Mouse (Mus musculus): ENCODE data around the gene H2-Oa.

The H2-Oa gene

DNA sequence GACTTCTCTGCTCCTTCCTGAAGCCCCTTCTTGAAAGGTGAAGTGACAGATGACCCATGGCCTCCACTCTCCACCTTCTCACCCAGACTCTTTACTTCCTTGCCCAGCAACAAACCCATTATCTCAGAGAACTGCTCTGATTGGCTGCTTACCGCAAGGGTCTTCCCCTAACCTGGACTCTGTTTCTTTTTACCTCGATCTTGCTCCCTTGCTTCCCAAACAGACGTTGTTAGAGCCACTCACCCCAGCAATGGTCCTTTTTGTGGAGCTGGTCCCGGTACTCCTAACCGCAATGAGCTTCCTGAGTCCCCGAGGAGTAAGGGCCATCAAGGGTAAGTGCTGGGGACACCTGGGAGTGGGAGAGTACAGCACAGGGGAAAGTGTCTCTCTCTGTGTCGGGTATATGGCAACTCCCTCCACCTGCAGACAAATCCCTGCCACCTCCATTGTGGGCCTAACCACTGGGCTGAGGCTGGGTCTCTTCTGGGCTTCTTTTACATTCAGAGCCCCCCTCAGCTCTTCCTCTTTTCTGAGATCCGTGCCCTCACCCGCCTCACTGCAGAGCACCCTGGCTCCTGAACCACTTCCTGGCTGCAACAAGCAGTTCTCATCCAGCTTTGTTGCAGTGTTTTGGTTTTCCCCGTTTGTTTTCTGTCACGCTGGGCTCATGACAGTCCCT lies at the start of gene H2-Oa:
Gene H2-Oa (plus strand): TSS at position 144 of the 679 bp plus-strand sequence.
- DNase-seq, result peak; percentile 70

DNA sequence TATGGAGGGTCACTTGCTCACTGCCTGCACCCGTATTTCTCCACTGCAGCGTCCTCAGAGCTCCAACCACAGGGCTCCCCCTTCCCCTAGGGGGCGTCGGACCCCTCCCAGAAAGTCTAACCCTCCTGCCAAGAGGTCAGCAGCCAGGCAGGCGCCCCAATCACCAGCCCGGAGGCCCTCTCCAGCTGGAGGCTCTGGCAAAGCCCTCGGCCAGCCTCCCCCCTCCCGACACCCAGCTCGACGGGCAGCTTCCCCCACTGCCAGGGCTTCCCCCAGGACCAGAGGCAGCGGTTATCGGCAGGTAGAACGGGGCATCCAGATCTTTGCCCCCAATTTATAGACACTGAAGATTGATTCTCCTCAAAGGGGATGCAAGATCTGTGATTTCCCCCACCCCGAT lies 46.2 kb upstream of the H2-Oa start:
- DNase-seq, result peak; percentile 29

DNA sequence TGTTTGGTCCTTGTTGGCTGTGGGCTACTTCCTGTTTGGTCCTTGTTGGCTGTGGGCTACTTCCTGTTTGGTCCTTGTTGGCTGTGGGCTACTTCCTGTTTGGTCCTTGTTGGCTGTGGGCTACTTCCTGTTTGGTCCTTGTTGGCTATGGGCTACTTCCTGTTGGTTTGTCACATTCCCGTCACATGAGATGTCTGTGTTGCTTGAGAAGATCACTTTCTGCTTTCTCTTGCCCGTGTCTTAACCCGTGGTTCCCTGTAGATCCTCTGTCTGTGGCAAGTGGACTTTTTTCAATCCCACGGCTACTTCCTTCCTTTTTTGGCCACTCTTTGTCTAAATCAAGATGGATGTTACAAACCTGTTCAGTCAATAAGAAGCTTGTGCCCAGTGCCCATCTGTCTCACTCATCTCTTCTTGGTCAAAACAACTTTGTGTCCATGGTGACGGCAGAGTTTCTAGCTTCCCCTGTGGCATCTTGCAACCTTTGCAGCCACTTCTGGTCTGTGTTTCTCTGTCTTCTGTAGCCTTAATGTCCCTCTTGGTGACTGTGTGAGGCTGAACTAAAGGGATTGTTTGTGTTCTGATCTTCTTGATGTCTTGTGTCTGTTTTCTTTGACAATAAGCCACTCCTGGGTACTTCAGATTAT lies 44.6 kb upstream of the H2-Oa start:
- DNase-seq, result no peak

DNA sequence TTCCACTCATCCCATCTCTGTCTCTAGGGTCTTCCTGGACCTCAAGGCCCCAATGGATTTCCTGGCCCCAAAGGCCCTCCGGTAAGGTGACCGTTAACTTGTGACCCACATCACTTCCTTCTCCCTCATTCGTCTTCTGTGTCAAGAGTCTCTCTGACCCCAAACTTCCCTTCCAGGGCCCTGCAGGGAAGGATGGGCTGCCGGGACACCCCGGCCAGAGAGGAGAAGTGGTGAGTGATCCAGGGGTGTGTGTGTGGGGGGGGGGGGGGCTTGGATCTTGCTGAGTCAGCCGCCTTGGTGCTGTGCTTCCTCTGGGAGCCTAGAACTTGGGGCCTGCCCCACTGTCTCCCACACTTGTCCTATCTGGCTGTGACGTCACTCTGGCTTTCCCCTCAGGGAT lies 34.9 kb upstream of the H2-Oa start:
- no peak for DNase-seq

DNA sequence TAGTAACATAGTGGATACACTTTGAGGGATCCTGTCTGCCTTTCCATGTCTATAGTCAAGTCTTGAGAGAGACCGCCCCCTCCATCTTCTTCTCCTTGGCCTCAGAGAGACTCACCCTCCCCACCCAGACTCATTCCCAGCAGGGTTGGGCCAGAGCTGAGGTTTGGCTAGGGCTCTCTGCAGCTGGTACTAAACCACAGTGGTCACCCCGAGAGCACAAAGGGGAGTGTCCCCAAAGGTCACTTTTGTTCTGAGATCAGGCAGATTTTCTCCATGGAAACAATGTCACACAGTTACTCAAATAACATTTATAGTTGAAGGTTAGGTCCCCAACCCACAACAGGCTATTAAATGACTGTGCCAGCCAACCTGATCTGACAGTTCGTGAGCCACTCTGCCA lies 23.3 kb upstream of the H2-Oa start:
- no peak for DNase-seq

DNA sequence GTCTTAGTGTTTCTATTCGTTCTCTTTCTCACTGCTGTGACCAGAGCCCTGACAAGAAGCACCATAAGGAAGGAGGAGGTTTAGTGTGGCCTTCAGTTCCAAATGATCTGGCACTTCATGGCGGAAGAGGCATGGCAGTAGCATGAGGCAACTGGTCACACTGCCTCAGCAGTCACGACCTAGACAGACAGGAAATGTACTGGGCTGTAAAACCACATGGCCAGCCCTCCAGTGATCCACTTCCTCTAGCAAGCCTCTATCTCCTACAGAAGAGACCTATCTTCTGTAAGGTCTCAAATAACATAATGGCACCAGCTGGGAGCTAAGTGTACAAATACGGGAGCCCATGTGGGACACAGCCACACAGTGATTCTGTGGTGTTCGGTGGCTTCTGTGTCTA lies 20.0 kb upstream of the H2-Oa start:
- DNase-seq, result no peak

DNA sequence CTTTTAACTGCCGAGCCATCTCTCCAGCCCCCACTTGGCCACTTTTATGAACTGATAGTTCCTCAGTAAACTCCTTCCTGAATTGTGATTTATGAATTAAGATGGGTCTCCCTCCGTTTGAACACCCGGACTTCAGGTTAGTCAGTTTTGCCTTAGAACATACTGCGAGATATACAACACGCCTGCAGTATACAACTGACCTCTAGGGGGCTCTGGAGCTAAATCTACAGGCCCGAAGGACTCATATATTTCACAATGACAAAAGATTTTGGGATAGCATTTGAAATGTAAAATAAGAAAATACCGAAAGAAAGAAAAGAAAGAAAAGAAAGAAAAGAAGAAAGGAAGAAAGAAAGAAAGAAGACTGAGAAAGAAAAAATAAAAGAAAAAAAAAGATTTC lies 16.9 kb upstream of the H2-Oa start:
- DNase-seq, result peak; percentile 90

DNA sequence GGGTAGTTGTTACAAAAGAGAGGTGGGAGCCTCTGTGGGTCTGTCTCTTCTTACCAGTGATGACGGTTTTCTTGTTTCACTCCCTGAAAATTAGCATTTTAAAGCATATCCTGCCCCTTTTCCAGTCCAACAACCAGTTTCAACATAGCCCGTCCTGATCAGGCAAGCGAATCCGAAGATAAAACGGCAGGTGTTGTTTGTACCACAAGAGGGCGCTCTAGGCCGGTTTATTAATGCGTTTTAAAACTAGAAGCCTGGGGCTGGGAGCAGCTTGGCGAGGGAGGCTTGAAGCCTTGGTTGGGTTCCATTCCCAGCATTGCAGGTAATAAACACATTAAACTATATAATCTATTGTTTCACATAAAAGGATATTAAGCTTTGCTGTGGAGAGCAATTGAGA lies 14.6 kb upstream of the H2-Oa start:
- peak; percentile 82 for DNase-seq

DNA sequence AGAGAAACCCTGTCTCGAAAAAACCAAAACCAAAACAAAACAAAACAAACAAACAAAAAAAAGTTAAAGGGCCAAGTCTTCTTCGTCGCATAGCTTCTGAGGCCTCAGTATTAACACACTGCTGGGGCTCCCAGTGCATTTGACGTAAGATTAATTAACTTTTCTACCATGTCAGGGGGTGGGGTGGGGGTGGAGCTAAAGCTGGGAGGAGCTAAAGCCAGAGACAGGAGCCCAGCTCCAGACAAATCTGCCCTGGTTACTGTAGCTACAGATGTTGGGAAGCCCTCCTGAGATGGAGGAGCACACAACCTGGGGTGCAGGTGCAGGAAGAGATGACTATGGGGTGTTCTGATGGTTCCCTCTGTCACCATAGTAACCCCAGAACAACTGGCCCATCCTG lies 14.0 kb upstream of the H2-Oa start:
- DNase-seq, result no peak

DNA sequence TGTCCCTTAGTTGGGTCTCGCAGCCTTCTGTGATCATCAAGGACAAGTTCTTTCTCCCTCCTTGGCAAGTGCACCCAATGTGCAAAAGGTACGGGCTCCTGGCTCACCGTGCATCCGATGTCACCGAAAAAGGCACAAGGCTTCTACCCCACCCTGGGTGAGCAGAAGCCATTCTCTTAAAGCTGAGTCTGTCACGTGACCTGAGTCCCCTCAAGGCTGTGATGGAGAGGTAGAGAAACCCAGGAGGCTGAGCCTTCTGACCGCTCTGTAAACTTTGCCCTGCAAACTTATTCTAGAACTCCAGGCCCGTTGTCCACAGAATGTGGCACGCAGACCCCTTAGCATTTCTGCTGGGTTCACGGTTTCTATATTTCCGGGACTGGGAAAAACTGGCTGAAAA lies 13.1 kb upstream of the H2-Oa start:
- no peak for DNase-seq

DNA sequence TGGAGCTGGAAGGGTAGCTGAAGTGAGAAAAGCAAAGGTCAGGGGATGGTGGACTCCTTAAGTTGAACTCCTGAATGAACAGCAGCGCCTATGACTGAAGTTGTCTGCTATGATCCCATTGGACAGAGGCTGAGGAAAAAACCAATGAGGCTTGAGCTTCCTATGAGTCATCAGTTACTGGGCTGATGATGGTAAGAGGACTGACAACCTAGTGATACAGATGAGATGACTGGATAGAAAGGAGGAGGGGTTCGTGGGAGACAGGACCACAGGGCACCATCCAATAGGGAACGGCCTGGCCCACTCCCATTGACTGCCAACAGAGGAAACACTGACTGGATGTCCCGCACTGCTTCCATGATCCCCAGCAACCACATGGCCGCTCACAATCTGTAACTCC lies 12.5 kb upstream of the H2-Oa start:
- DNase-seq, result no peak

DNA sequence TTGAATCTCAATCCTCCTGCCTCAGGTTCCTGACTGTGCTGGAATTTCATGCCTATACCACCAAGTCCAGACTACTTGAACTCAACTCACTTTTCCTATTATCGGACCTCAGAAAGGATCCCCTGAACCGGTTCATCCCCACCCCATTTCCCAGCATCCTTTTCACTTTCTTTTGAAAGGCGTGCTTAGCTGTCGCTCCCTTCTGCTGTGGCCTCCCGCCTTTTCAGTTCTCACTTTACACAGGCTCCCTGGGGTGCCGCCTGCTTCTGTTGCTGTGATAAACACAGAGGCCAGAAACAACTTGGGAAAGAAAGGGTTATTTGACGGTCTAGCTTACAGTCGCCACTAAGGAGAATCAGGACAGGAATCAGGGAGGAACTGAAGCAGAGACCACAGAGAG lies 9.0 kb upstream of the H2-Oa start:
- no peak for DNase-seq

DNA sequence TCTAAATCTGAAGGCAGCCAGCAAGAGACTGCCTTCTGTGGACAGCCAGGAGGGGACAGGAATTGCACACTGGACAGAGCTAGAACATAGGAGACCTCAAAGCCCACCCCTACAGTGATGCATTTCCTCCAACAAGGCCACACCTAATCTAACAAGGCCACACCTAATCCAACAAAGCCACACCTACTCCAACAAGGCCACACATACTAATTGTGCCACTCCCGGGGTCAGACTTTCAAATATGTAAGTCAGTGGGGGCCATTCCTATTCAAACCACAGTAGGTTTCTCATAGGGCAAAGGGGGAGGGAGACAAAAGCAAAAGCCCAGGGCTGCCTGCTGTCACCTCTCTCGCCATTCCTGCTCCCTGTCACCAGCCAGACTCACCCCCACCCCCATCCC lies 4.8 kb upstream of the H2-Oa start:
- no peak for DNase-seq

DNA sequence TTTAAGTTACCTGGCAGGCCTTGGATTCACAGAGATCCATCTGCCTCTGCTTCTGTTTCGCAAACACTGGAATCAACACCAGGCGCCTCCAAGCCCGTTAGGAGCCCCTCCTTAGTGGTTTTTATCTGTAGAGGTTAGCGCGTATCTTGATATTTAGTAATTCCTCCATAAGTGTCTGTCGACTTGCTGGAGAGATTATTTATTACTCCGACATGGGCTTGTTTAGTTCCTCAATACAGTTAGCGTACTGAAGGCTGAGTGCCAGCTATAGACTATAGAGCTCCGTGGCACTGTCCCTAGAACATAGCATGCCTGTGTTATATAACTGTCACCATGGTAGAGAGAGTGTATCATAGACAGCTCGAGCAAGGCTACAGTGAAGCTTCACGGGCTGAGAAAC lies 4.0 kb upstream of the H2-Oa start:
- DNase-seq, result no peak

DNA sequence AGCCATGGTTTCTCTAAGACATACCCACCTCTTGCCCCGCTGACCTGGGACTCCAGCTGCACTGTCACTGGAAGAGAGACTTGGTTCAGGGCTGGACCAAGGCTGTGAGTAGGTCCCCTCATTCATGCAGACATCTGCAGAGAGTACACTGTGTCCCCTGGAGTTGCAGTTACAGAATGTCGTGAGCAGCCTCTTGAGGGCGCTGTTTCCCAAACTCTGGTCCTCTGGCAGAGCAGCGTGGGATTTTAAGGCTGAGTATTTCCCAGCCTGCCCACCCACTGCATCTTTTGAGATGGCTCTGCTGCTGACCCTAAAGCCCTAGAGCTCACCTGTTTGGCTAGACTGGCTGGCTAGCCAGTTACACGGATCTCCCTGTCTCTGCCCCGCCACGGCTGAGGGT lies 1.2 kb upstream of the H2-Oa start:
- DNase-seq, result peak; percentile 82

DNA sequence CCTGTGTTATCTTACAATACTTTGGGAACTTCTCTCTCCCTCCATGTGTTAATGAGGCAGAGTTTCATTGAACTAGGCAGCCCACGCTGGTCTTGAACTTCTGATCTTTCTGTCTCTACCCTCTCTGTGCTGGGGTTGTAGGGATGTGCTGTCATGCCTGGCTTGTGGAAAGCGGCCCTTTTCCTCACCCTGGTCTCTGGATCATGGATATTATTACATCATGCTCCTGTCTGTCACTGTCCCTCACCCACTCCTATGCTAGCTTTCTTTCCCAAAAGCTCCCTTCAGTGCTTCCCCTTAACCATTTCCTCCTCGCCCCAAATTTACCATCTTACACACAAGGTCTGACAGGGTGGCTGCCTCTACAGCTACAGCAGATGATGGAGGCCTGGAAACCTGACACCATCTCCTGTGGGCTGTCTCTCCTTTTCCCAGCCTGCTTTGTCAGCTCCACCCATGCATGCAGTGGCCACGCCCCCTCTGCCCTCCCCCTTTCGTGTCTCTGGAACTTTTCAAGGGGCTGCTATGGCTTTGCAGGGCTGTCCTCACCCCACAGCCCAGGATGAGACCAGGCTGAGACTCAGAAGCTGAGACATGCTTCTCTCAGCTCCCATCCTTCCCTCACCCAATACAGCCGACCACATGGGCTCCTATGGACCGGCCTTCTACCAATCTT lies 1.2 kb downstream of the H2-Oa start:
- DNase-seq, result peak; percentile 82

DNA sequence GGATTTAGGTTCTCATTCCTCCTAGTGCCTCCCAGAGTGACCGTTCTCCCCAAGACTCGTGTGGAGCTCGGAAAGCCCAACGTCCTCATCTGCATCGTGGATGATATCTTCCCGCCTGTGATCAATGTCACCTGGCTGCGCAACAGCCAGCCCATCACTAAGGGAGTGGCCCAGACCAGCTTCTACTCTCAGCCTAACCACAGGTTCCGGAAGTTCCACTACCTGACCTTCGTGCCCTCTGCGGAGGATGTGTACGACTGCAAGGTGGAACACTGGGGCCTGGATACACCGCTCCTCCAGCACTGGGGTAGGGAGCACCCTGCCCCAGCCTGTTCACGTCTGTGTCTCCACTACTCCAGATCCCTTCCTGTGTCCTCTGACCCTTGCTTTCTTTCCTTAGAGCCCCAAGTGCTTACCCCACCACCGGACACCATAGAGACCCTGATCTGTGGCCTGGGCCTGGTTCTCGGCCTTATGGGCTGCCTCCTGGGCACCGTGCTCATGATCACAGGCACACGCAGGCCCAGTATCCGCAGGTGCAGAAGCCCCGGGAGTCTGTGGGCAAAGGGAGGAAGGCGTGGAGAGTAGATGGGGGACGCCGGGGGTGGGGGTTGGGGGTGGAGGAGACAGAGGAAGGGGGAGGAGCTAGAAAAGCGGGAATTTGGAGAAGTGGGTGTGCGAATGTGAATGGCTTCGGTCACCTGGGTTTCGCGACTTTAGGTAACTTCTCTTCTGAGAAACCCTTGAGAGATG lies 2.3 kb downstream of the H2-Oa start:
- DNase-seq, result peak; percentile 57

DNA sequence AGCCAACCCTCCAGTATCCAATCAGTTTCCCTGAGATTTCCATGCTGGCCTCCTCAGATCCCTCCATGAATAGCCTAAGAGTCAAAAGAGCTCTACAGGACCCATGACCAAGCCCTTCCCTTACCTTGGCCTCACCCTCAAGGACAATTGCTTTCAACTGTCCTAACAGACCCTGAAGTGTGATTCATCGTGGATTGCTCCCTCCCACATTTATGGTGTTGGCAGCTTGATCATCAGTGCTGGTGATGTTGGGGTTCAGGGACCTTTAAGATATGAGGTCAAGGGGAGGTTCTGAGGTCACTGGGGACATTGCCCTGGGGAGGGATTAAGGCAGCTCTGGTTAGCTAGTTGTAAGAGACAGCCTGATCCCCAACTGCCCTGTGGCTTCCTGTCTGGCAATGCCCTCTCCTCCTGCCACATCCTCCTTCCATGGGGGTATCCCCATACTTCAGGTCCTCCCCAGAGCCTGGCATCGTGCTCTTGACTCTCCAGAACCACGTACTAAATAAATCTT lies 4.4 kb downstream of the H2-Oa start:
- DNase-seq, result no peak

DNA sequence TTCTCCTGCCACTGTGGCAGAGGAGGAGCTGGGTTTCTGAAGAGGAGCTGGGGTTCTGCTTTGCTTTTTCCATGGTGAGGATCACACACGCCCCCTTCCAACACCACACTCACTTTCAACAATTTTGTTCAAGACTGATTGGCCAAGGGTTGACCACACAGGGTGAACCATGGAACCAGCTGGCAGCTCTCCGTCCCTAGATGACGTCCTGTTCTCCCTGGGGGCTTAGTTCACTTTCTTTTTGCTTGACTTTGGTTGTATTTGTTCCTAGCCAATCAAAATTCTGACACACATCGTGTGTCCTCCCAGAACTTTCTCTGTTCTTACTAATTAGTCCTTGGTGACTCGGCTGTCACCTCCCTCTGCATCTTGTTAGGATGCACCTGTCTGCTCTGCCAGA lies 5.1 kb downstream of the H2-Oa start:
- DNase-seq, result no peak

DNA sequence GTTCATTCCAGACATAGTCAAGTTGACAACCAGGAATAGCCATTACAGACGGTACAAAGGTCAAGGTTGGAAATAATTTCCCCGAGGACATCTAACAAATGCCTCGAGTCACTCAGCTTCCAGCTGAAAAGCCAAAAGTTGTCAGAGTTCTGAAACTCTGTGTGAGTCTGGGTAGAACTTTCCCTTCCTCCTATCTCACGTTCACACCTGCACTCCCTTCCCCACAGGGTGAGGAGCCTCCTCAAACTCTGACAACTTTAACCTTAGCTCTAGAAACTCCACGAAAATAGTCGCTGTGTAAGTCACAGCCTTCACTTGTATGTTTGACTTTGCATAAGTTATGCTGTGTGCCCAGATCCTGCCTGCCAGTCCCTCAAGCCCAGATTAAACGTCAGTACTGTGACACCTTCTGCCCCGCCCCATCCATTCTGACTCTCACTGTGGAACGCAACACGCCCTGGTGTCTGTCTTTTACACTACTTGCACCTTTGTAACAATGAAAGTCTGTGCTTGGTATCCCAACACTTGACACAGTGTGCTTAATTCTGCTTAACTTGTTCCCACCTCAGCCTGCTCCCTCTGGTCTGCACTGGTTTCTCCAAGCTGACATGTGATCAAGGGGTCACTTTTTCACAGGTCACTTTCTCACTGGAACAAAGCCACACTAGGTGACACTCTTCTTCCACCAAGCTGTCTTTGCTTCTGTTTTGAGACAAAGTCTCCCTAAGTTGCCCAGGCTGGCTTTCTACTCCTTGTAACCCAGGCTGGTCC lies 6.8 kb downstream of the H2-Oa start:
- no peak for DNase-seq

DNA sequence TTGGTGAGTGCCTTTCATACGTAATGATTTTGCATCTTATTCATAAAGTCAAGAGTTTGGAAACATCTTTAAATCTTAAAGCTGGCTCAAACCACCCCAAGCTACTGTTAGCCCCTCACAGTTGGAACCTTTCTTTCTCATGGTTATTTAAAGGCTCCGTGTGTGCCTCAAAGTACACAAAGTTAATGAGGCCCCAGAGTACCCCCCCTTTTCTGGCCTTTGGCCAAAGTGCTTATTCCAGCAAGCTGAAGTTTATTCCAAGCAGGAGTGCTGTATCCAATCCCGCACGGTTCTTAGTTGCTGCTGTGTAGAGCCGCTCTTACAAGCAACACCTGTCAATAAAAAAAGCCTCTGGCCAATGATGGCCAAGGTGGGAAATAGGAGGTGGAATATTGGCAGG lies 7.4 kb downstream of the H2-Oa start:
- no peak for DNase-seq

DNA sequence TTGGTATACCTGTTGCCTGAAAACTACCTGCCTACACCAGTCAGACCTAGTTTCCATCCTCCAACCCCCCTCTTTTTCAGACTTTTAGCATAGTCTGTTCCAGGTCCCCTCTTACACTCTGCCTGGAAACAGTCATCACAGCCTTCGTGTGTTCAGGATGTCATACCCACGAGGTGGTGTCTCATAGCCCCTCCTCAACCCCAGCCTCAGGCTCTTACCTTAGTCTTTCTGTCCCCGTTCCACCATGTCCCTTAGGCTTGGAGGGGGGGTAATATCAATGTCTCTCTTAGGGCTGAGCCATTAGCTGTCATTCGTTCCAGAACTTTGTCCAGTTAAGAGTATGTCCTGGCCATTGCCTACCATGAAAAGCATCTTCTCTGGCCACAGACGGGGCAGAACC lies 9.0 kb downstream of the H2-Oa start:
- DNase-seq, result no peak

DNA sequence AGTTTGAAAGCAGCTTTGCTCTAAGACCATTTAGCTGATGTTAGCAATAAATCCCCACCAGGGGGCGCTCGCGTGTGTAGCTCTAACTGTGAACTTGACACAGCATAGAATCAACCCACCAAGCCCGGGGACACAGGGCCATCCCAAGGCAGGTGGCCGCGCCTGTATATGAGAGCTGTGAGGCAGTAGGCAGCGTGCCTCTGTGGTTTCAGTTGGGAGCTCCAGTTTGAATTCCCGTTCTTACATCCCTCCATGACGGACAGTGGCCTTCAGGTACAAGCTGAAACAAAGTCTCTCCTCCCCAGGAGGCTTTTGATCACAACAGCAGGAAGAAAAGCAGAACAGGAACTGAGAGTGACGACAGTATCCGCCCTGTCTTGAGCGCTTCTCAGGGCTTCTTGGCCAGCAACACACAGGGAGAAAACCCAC lies 9.5 kb downstream of the H2-Oa start:
- DNase-seq, result peak; percentile 99
